Mouse (Mus musculus) adrenal gland, postnatal 14 days (tissue): ENCODE measurements at regions not wholly inside any gene's neighbourhood (a gene's known extent, or its start where the extent isn't known, plus 50 kb on each side); places are given as distances from the start of the nearest gene placed in this dataset.

ENCODE experiments used
- DNase-seq: peaks from one replicate; pipeline ENCODE4 v3.0.0; 2021; ENCODE audit warnings: mixed read lengths

DNA sequence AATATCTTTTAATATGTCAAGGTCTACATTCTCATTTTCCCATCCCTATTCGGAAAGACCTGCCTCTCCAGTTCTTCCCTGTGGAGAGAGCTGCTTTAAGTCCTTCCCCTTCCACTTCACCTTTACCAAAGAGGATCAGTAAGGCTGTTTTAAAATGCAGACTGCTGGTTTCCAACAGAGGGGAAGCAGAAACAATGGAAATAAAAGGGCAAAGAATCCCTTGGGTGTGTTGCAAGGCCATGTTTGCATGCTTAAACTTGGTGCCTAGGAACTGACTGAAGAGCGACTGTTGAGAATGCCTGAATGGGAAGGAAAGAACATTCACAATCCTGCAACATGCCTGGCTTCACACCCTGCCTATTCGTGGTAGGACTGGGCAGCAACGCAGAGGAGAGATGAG, 2759.1 kb upstream of the 5930422O12Rik start:
- no peak for DNase-seq

- DNase-seq: no peak
These were observed 2751.1 kb upstream of the 5930422O12Rik start for GRCm38 (mm10) chr8:30677423-30677822.

DNA sequence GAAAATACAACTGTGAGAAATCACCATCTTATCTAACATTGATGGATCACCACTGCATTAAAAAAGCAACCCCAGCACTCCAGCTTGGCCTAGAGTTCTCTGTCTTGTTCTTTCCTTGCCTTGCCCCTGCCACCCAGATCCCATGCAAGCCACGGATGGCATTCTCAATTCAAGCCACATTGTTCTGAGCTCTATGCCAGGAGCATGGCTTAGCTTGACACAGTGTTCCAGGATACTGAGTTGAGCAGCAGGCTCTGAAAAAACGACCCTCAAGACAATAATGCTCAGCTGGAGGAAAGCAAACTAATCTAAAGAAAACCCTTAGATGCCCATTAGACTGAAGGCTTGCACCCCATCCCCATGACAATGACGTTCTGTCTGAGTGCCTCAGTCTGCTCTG, 2746.3 kb upstream of the 5930422O12Rik start:
- DNase-seq: no peak

- no peak for DNase-seq
These were observed 2742.0 kb upstream of the 5930422O12Rik start for GRCm38 (mm10) chr8:30686539-30686938.

DNA sequence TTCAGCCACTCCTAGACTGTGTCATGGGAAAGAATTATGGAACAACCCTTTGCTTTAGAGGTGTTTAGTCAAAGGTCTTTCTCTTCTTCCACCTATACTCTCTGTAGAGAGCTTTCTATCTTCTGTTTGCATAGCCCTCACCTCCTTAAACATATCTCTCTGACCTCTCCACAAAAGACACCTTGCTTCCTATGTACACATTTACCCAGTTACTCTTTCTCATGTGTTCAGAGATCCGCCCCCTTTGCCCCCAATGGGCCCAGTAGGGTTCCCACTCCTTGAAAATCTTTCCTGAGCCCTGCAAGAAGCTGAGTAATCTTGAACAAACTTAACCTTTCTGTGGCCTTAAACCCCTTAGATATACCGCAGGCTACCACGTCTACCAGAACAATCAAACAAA, 2734.4 kb upstream of the 5930422O12Rik start:
- DNase-seq: no peak

DNA sequence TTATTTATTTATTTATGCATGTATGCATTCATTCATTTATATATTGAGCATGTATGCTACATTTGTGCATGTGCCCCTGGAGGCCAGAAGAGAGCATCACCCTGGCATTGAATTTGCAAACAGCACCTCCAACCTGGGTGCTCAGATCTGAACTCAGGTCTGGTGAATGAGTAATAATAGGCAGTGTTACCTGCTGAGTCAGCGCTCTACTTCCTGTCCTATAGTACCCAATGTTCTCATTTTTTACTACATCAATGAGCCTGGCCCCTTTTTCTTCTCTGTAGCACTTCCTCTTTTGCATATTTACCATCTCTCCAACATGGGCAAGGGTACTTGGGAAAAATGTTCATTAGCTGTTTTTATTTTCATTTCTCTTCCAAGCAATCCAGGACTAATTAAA, 2711.9 kb upstream of the 5930422O12Rik start:
- no peak for DNase-seq

DNA sequence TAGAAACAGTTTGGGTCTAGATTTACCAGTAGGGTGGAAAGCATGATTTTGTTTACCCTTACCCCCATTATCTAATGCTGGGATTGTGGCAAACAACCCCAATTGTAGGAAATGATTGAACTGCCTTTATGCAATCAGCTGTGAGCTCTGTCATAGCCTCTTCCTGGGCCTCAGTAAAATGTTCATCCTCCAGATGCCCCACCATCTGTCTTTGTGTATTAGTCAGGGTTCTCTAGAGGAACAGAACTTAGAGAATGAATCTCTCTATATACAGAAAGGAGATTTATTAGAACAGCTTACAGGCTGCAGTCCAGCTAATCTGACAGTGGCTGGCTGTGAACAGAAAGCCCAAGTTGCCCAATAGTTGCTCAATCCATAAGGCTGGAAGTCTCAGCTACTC, 2698.1 kb upstream of the 5930422O12Rik start:
- DNase-seq: no peak

GRCm38 (mm10) chr8:30732585-30733253, 2695.8 kb upstream of the 5930422O12Rik start:
- no peak for DNase-seq

GRCm38 (mm10) chr8:30733385-30733784, 2695.1 kb upstream of the 5930422O12Rik start:
- DNase-seq: no peak

- DNase-seq: no peak
These were observed 2693.2 kb upstream of the 5930422O12Rik start for GRCm38 (mm10) chr8:30735338-30735737.

DNA sequence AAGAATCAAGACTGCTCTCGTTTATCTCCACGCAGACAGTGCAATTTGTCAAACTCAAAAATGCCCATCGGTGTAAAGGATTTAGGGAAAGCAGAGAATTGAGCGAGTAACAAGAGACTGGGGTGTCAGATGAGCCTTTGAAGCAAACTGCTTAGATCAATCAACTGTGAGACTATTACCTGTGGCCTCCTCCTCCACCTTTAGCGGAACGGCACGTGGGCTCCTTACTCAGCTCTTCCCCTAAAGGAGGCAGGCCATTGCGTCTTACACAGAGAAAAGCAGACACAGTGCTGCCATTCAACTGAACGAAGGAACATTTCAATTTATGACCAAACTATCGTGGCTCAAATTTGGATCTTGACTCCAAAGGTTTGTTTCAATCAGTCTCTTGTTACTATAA, 2692.8 kb upstream of the 5930422O12Rik start:
- DNase-seq: no peak

- no peak for DNase-seq
These were observed 2681.6 kb upstream of the 5930422O12Rik start for GRCm38 (mm10) chr8:30746874-30747273.
